Mouse (Mus musculus) bone marrow, adult 2 months (tissue): ENCODE measurements around the gene Bsn.

Source experiments
- CTCF ChIP-seq: fragments of 200-500 bp; IDR thresholded peaks from 2 replicates; pipeline ENCODE4 v1.5.1; 2011; ENCODE audit warnings: low read length, control low read depth; ENCODE audit not compliant: control insufficient read depth, insufficient read depth
- POLR2A ChIP-seq: fragments of 200-500 bp; IDR thresholded peaks from 2 replicates; pipeline ENCODE4 v1.6.1; 2011; ENCODE audit warnings: low read depth, mild to moderate bottlenecking, control low read depth, low read length, borderline replicate concordance; ENCODE audit not compliant: control insufficient read depth

GRCm38 (mm10) chr9:108047601-108048565 is 142.3 kb downstream of the Bsn start:
- TF ChIP-seq POLR2A (no peak), CTCF (no peak)
